Mouse (Mus musculus) hindbrain, embryonic 11.5 days (tissue): Measurements from ENCODE around the gene Iqcj. TPM values are rescaled to one million over a fixed set of nuclear protein-coding genes. Genes with fewer than 3 reads are reported as not detected.

ENCODE experiments used
- ATAC-seq: fragments of 200-750 bp; cut with Nextera tagmentation; 2 replicates; pipeline ENCODE4 v1.8.0; 2017; ENCODE audit warnings: mild to moderate bottlenecking, moderate TSS enrichment, moderate library complexity; ENCODE audit not compliant: low FRiP score
- DNase-seq: peaks from one replicate; pipeline ENCODE4 v3.0.0-alpha.2; 2015; ENCODE audit warnings: low spot score
- H3K27ac ChIP-seq: fragments of 300-500 bp; sonication (generic); 2 replicates; pipeline ENCODE4 v1.5.1; 2014; ENCODE audit warnings: mild to moderate bottlenecking, low read depth, low read length
- H3K27me3 ChIP-seq: fragments of 300-500 bp; sonication (generic); 2 replicates; pipeline ENCODE4 v1.6.1; 2014; ENCODE audit warnings: mild to moderate bottlenecking, low read length, moderate library complexity, mixed read lengths; ENCODE audit not compliant: control insufficient read depth, insufficient read depth
- H3K36me3 ChIP-seq: fragments of 300-500 bp; sonication (generic); 2 replicates; pipeline ENCODE4 v1.6.1; 2014; ENCODE audit warnings: mild to moderate bottlenecking, low read length, moderate library complexity, mixed read lengths; ENCODE audit not compliant: control insufficient read depth, insufficient read depth
- H3K4me1 ChIP-seq: fragments of 300-500 bp; sonication (generic); replicated peaks from 2 replicates; pipeline ENCODE4 v1.6.1; 2014; ENCODE audit warnings: low read length, mixed read lengths; ENCODE audit not compliant: control insufficient read depth, insufficient read depth
- H3K4me2 ChIP-seq: fragments of 300-500 bp; sonication (generic); replicated peaks from 2 replicates; pipeline ENCODE4 v1.6.1; 2014; ENCODE audit warnings: mild to moderate bottlenecking, low read depth, low read length
- H3K4me3 ChIP-seq: fragments of 300-500 bp; sonication (generic); 2 replicates; pipeline ENCODE4 v1.5.1; 2014; ENCODE audit warnings: low read depth, low read length
- H3K9ac ChIP-seq: fragments of 300-500 bp; sonication (generic); 2 replicates; pipeline ENCODE4 v1.6.1; 2014; ENCODE audit warnings: low read depth, low read length
- H3K9me3 ChIP-seq: fragments of 300-500 bp; sonication (generic); 2 replicates; pipeline ENCODE4 v1.6.1; 2016; ENCODE audit warnings: low read length; ENCODE audit not compliant: control insufficient read depth
- WGBS: fragments of 180-500 bp; shearing (Covaris S2); extraction: QIAGEN DNeasy Blood & Tissue Kit; methylation state at CpG from one replicate; pipeline ENCODE4 v1.1.7; 2014; 5-methylcytosine and 5-hydroxymethylcytosine counted together
- polyA plus RNA-seq: library from polyadenylated mRNA; unstranded; fragments of >200 nt; fragmentation: Nextera tagmentation; extraction: Ambion mirVana; gene quantifications from 2 replicates; pipeline ENCODE4 v1.2.1, GENCODE M21; 2014

The Iqcj gene
- polyA plus RNA-seq, 1 experiment from 2014 or later, result not detected

GRCm38 (mm10) chr3:67974340-67974998 lies 82.4 kb downstream of the Iqcj start:
- H3K4me1 ChIP-seq, result no peaks in the 10 kb centered on the region
- H3K27me3 ChIP-seq, result no peaks in the 10 kb centered on the region
- ATAC-seq (no peak), DNase-seq (no peak)
- 95% methylated on average over 2 of the region's 2 CpGs for WGBS
- no peaks in the 10 kb centered on the region for H3K9me3 ChIP-seq
- no peak overlapping the region for H3K27ac ChIP-seq
- no peak overlapping the region for H3K9ac ChIP-seq
- H3K4me3 ChIP-seq, result no peak overlapping the region
- no peaks in the 10 kb centered on the region for H3K36me3 ChIP-seq
- no peak overlapping the region for H3K4me2 ChIP-seq

GRCm38 (mm10) chr3:67980006-67980405 lies 88.0 kb downstream of the Iqcj start:
- Histone ChIP-seq H3K36me3 (no peaks in the 10 kb centered on the region), H3K4me3 (no peak overlapping the region), H3K4me1 (no peaks in the 10 kb centered on the region), H3K27ac (no peak overlapping the region), H3K9ac (no peak overlapping the region), H3K4me2 (no peak overlapping the region), H3K27me3 (no peaks in the 10 kb centered on the region), H3K9me3 (no peaks in the 10 kb centered on the region)
- WGBS, result 84% methylated on average over 1 of the region's 1 CpGs
- no peak for DNase-seq
- no peak for ATAC-seq

- no peaks in the 10 kb centered on the region for H3K27me3 ChIP-seq
- peak; percentile 5 for DNase-seq
- H3K4me1 ChIP-seq, result no peaks in the 10 kb centered on the region
- no peaks in the 10 kb centered on the region for H3K9me3 ChIP-seq
- 64% methylated on average over 12 of the region's 12 CpGs for WGBS
- H3K4me2 ChIP-seq, result no peak overlapping the region
- no peak overlapping the region for H3K27ac ChIP-seq
- H3K36me3 ChIP-seq, result no peaks in the 10 kb centered on the region
- no peak overlapping the region for H3K9ac ChIP-seq
- no peak overlapping the region for H3K4me3 ChIP-seq
- no peak for ATAC-seq
Observed at GRCm38 (mm10) chr3:67983329-67983728, 91.3 kb downstream of the Iqcj start.

GRCm38 (mm10) chr3:68002415-68002814 lies 110.4 kb downstream of the Iqcj start:
- Histone ChIP-seq H3K4me1 (no peaks in the 10 kb centered on the region), H3K4me2 (no peak overlapping the region), H3K27me3 (no peaks in the 10 kb centered on the region), H3K36me3 (no peaks in the 10 kb centered on the region), H3K9ac (no peak overlapping the region), H3K9me3 (no peaks in the 10 kb centered on the region), H3K27ac (no peak overlapping the region), H3K4me3 (no peak overlapping the region)
- ATAC-seq (no peak), DNase-seq (no peak)
- WGBS, result 73% methylated on average over 4 of the region's 4 CpGs

- H3K27ac ChIP-seq, result no peak overlapping the region
- no peaks in the 10 kb centered on the region for H3K9me3 ChIP-seq
- H3K4me3 ChIP-seq, result no peak overlapping the region
- no peaks in the 10 kb centered on the region for H3K36me3 ChIP-seq
- H3K9ac ChIP-seq, result no peak overlapping the region
- ATAC-seq (no peak), DNase-seq (no peak)
- H3K27me3 ChIP-seq, result no peaks in the 10 kb centered on the region
- H3K4me1 ChIP-seq, result no peaks in the 10 kb centered on the region
- H3K4me2 ChIP-seq, result no peak overlapping the region
Observed at GRCm38 (mm10) chr3:68012342-68012741, 120.3 kb downstream of the Iqcj start.

- no peak for DNase-seq
- H3K27ac ChIP-seq, result no peak overlapping the region
- 32% methylated on average over 1 of the region's 1 CpGs for WGBS
- H3K9ac ChIP-seq, result no peak overlapping the region
- no peak overlapping the region for H3K4me3 ChIP-seq
- no peaks in the 10 kb centered on the region for H3K4me1 ChIP-seq
- no peaks in the 10 kb centered on the region for H3K27me3 ChIP-seq
- no peaks in the 10 kb centered on the region for H3K36me3 ChIP-seq
- no peak overlapping the region for H3K4me2 ChIP-seq
- no peak for ATAC-seq
- no peaks in the 10 kb centered on the region for H3K9me3 ChIP-seq
Observed at GRCm38 (mm10) chr3:68015786-68016185, 123.8 kb downstream of the Iqcj start.

- H3K27ac ChIP-seq, result no peak overlapping the region
- no peak for ATAC-seq
- 46% methylated on average over 4 of the region's 4 CpGs for WGBS
Observed at GRCm38 (mm10) chr3:68019401-68019800, 127.4 kb downstream of the Iqcj start.

GRCm38 (mm10) chr3:68036097-68036496 lies 144.1 kb downstream of the Iqcj start:
- Histone ChIP-seq H3K4me3 (no peak overlapping the region), H3K27ac (no peak overlapping the region), H3K27me3 (no peaks in the 10 kb centered on the region), H3K4me2 (no peak overlapping the region), H3K9me3 (no peaks in the 10 kb centered on the region), H3K36me3 (no peaks in the 10 kb centered on the region), H3K4me1 (no peaks in the 10 kb centered on the region), H3K9ac (no peak overlapping the region)
- DNase-seq (no peak), ATAC-seq (peak; percentile 63)
- WGBS, result 51% methylated on average over 3 of the region's 3 CpGs

More at GRCm38 (mm10) chr3:68019401-68019800, 127.4 kb downstream of the Iqcj start:
- Histone ChIP-seq H3K4me3 (no peak overlapping the region), H3K9ac (no peak overlapping the region), H3K4me1 (no peaks in the 10 kb centered on the region), H3K36me3 (no peaks in the 10 kb centered on the region), H3K27me3 (no peaks in the 10 kb centered on the region), H3K4me2 (no peak overlapping the region), H3K9me3 (no peaks in the 10 kb centered on the region)
- no peak for DNase-seq

GRCm38 (mm10) chr3:68042951-68043350 lies 150.9 kb downstream of the Iqcj start:
- no peak for ATAC-seq
- H3K36me3 ChIP-seq, result no peaks in the 10 kb centered on the region
- H3K27ac ChIP-seq, result no peak overlapping the region
- no peak overlapping the region for H3K4me2 ChIP-seq
- H3K4me3 ChIP-seq, result no peak overlapping the region
- 91% methylated on average over 2 of the region's 2 CpGs for whole genome bisulfite sequencing
- no peaks in the 10 kb centered on the region for H3K9me3 ChIP-seq
- no peaks in the 10 kb centered on the region for H3K27me3 ChIP-seq
- H3K4me1 ChIP-seq, result no peaks in the 10 kb centered on the region
- H3K9ac ChIP-seq, result no peak overlapping the region
- DNase-seq, result no peak
